Mouse (Mus musculus): Measurements from ENCODE around the gene Hcn3.

DNA sequence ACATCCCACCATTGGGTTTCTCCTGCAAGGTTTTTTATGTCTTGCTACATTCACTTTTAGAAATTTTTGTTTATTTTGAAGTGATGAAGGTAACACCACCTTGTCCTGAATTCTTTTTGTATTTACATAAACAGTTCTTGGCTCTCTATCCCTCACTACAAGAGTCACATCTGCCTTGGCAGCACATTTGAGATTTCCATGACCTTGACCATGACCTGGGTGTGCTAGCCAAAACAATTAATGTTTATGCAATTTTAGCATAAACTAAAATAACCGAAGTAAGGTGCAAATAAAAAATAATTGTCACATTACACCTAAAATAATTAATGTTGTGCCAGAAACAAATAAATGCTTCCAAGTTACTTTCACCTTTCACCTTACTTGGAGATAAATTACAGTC is 51.9 kb downstream of the Hcn3 start:
- no peak for TF ChIP-seq CTCF (IDR thresholded peaks at IDR 0.05; ENCODE audit: low read depth, low read length)
- TF ChIP-seq GATA1 (IDR thresholded peaks at IDR 0.05; ENCODE audit: borderline replicate concordance, low read length), result no peak
- TF ChIP-seq TAL1 (conservative IDR thresholded peaks at IDR 0.05; ENCODE audit: low read depth, low read length), result no peak
- no peak for TF ChIP-seq POLR2AphosphoS5 (IDR thresholded peaks at IDR 0.05; ENCODE audit: insufficient replicate concordance, low read depth, low read length)
- TF ChIP-seq GATA2 (IDR thresholded peaks at IDR 0.05; ENCODE audit: borderline replicate concordance, low read depth, low read length), result no peak

Data from G1E (cell line).